Mouse (Mus musculus) embryonic facial prominence, embryonic 13.5 days (tissue): ENCODE results near the gene Clns1a. TPM values are rescaled to one million over a fixed set of nuclear protein-coding genes. Genes with fewer than 3 reads are reported as not detected.

Experiments used
- ATAC-seq: fragments of 200-750 bp; cut with Nextera tagmentation; 2 replicates; pipeline ENCODE4 v1.8.0; 2017; ENCODE audit warnings: low read depth; ENCODE audit not compliant: insufficient number of reproducible peaks, insufficient read depth, low FRiP score, low TSS enrichment
- H3K27ac ChIP-seq: fragments of 300-500 bp; sonication (generic); 2 replicates; pipeline ENCODE4 v1.5.1; 2015; ENCODE audit warnings: moderate library complexity, mild to moderate bottlenecking, inconsistent platforms
- H3K27me3 ChIP-seq: fragments of 300-500 bp; sonication (generic); 2 replicates; pipeline ENCODE4 v1.6.1; 2015; ENCODE audit warnings: mild to moderate bottlenecking, inconsistent platforms
- H3K36me3 ChIP-seq: fragments of 300-500 bp; sonication (generic); 2 replicates; pipeline ENCODE4 v1.6.1; 2015; ENCODE audit warnings: mild to moderate bottlenecking, inconsistent platforms
- H3K4me1 ChIP-seq: fragments of 300-500 bp; sonication (generic); 2 replicates; pipeline ENCODE4 v1.6.1; 2015; ENCODE audit warnings: inconsistent platforms
- H3K4me2 ChIP-seq: fragments of 300-500 bp; sonication (generic); 2 replicates; pipeline ENCODE4 v1.6.1; 2015; ENCODE audit warnings: moderate library complexity, mild to moderate bottlenecking, inconsistent platforms
- H3K4me3 ChIP-seq: fragments of 300-500 bp; sonication (generic); 2 replicates; pipeline ENCODE4 v1.5.1; 2015; ENCODE audit warnings: mild to moderate bottlenecking, inconsistent platforms
- H3K9ac ChIP-seq: fragments of 300-500 bp; sonication (generic); 2 replicates; pipeline ENCODE4 v1.6.1; 2015; ENCODE audit warnings: mild to moderate bottlenecking, inconsistent platforms
- H3K9me3 ChIP-seq: fragments of 300-500 bp; sonication (generic); 2 replicates; pipeline ENCODE4 v1.6.1; 2016; ENCODE audit warnings: inconsistent platforms
- WGBS: fragments of 180-500 bp; shearing (Covaris S2); methylation state at CpG from one replicate; pipeline ENCODE4 v1.1.7; 2015; ENCODE audit warnings: mixed read lengths; 5-methylcytosine and 5-hydroxymethylcytosine counted together
- polyA plus RNA-seq: library from polyadenylated mRNA; unstranded; fragments of >200 nt; fragmentation: Nextera tagmentation; extraction: Ambion mirVana; gene quantifications from 2 replicates; pipeline ENCODE4 v1.2.1, GENCODE M21; 2015

Gene Clns1a
- polyA plus RNA-seq, 1 experiment from 2014 or later, result 223 TPM

GRCm38 (mm10) chr7:97707809-97708208 is 11.4 kb downstream of the Clns1a start:
- 86% methylated on average over 5 of the region's 5 CpGs for WGBS
- no peaks in the 10 kb centered on the region for H3K4me1 ChIP-seq
- H3K36me3 ChIP-seq, result peaks cover 32% of the 10 kb centered on the region
- no peak overlapping the region for H3K4me2 ChIP-seq
- H3K27me3 ChIP-seq, result no peaks in the 10 kb centered on the region
- no peak for ATAC-seq
- no peaks in the 10 kb centered on the region for H3K9me3 ChIP-seq
- H3K27ac ChIP-seq, result no peak overlapping the region
- no peak overlapping the region for H3K4me3 ChIP-seq
- no peak overlapping the region for H3K9ac ChIP-seq

- ATAC-seq, result no peak
- WGBS, result 81% methylated on average over 3 of the region's 3 CpGs
- no peaks in the 10 kb centered on the region for H3K9me3 ChIP-seq
Measured at GRCm38 (mm10) chr7:97709204-97709603, 12.8 kb downstream of the Clns1a start.

GRCm38 (mm10) chr7:97714651-97715050 is 18.2 kb downstream of the Clns1a start:
- Histone ChIP-seq H3K4me1 (no peaks in the 10 kb centered on the region), H3K9me3 (peaks cover 7% of the 10 kb centered on the region; the same call in 1 of the 2 replicates), H3K9ac (no peak overlapping the region), H3K27me3 (no peaks in the 10 kb centered on the region), H3K36me3 (peaks cover 80% of the 10 kb centered on the region), H3K4me3 (no peak overlapping the region), H3K27ac (no peak overlapping the region), H3K4me2 (no peak overlapping the region)
- no peak for ATAC-seq
- 92% methylated on average over 5 of the region's 5 CpGs for WGBS

More at GRCm38 (mm10) chr7:97709204-97709603, 12.8 kb downstream of the Clns1a start:
- H3K4me2 ChIP-seq, result no peak overlapping the region
- H3K4me3 ChIP-seq, result no peak overlapping the region
- H3K9ac ChIP-seq, result no peak overlapping the region
- no peaks in the 10 kb centered on the region for H3K27me3 ChIP-seq
- no peaks in the 10 kb centered on the region for H3K4me1 ChIP-seq
- peaks cover 42% of the 10 kb centered on the region for H3K36me3 ChIP-seq
- H3K27ac ChIP-seq, result no peak overlapping the region

- Histone ChIP-seq H3K4me3 (no peak overlapping the region), H3K9me3 (peaks cover 7% of the 10 kb centered on the region; the same call in 1 of the 2 replicates), H3K27ac (no peak overlapping the region), H3K36me3 (peaks cover 84% of the 10 kb centered on the region), H3K4me1 (no peaks in the 10 kb centered on the region), H3K4me2 (no peak overlapping the region), H3K9ac (no peak overlapping the region), H3K27me3 (no peaks in the 10 kb centered on the region)
- no peak for ATAC-seq
- WGBS, result 96% methylated on average over 1 of the region's 1 CpGs
Measured at GRCm38 (mm10) chr7:97717326-97717725, 20.9 kb downstream of the Clns1a start.

GRCm38 (mm10) chr7:97719078-97719477 is 22.6 kb downstream of the Clns1a start:
- Histone ChIP-seq H3K9me3 (peaks cover 7% of the 10 kb centered on the region; the same call in 1 of the 2 replicates), H3K36me3 (peaks cover 76% of the 10 kb centered on the region), H3K4me3 (no peak overlapping the region), H3K27me3 (no peaks in the 10 kb centered on the region), H3K4me1 (no peaks in the 10 kb centered on the region), H3K9ac (no peak overlapping the region), H3K4me2 (no peak overlapping the region), H3K27ac (no peak overlapping the region)
- 78% methylated on average over 5 of the region's 5 CpGs for WGBS
- no peak for ATAC-seq

- no peak for ATAC-seq
- Histone ChIP-seq H3K4me1 (no peaks in the 10 kb centered on the region), H3K4me2 (no peak overlapping the region), H3K9ac (no peak overlapping the region), H3K4me3 (no peak overlapping the region), H3K27ac (no peak overlapping the region), H3K27me3 (no peaks in the 10 kb centered on the region), H3K36me3 (peaks cover 67% of the 10 kb centered on the region), H3K9me3 (peaks cover under 1% of the 10 kb centered on the region; the same call in 1 of the 2 replicates)
- 81% methylated on average over 5 of the region's 5 CpGs for WGBS
Measured at GRCm38 (mm10) chr7:97720109-97720508, 23.7 kb downstream of the Clns1a start.

GRCm38 (mm10) chr7:97722278-97722918 is 26.0 kb downstream of the Clns1a start:
- Histone ChIP-seq H3K36me3 (peaks cover 59% of the 10 kb centered on the region), H3K27ac (no peak overlapping the region), H3K4me1 (no peaks in the 10 kb centered on the region), H3K9me3 (no peaks in the 10 kb centered on the region), H3K4me3 (no peak overlapping the region), H3K27me3 (no peaks in the 10 kb centered on the region), H3K4me2 (no peak overlapping the region), H3K9ac (no peak overlapping the region)
- 90% methylated on average over 7 of the region's 7 CpGs for WGBS
- no peak for ATAC-seq

GRCm38 (mm10) chr7:97723646-97724538 is 27.5 kb downstream of the Clns1a start:
- peaks cover 50% of the 10 kb centered on the region for H3K36me3 ChIP-seq
- no peak for ATAC-seq
- 83% methylated on average over 11 of the region's 11 CpGs for WGBS

GRCm38 (mm10) chr7:97725401-97725800 is 29.0 kb downstream of the Clns1a start:
- H3K9ac ChIP-seq, result no peak overlapping the region
- no peaks in the 10 kb centered on the region for H3K4me1 ChIP-seq
- H3K9me3 ChIP-seq, result no peaks in the 10 kb centered on the region
- H3K4me2 ChIP-seq, result no peak overlapping the region
- no peak overlapping the region for H3K27ac ChIP-seq
- H3K36me3 ChIP-seq, result peaks cover 34% of the 10 kb centered on the region
- H3K27me3 ChIP-seq, result no peaks in the 10 kb centered on the region
- H3K4me3 ChIP-seq, result no peak overlapping the region
- ATAC-seq, result no peak
- 92% methylated on average over 6 of the region's 6 CpGs for WGBS

More at GRCm38 (mm10) chr7:97723646-97724538, 27.5 kb downstream of the Clns1a start:
- Histone ChIP-seq H3K27ac (no peak overlapping the region), H3K9ac (no peak overlapping the region), H3K4me3 (no peak overlapping the region), H3K4me1 (no peaks in the 10 kb centered on the region), H3K4me2 (no peak overlapping the region), H3K27me3 (no peaks in the 10 kb centered on the region), H3K9me3 (no peaks in the 10 kb centered on the region)

GRCm38 (mm10) chr7:97726080-97726479 is 29.6 kb downstream of the Clns1a start:
- Histone ChIP-seq H3K4me2 (no peak overlapping the region), H3K27ac (no peak overlapping the region), H3K27me3 (no peaks in the 10 kb centered on the region), H3K36me3 (peaks cover 28% of the 10 kb centered on the region), H3K9me3 (no peaks in the 10 kb centered on the region), H3K9ac (no peak overlapping the region), H3K4me1 (no peaks in the 10 kb centered on the region), H3K4me3 (no peak overlapping the region)
- WGBS, result 89% methylated on average over 7 of the region's 7 CpGs
- no peak for ATAC-seq

- no peaks in the 10 kb centered on the region for H3K4me1 ChIP-seq
- no peaks in the 10 kb centered on the region for H3K9me3 ChIP-seq
- H3K36me3 ChIP-seq, result peaks cover 27% of the 10 kb centered on the region
- no peak overlapping the region for H3K4me3 ChIP-seq
- no peak overlapping the region for H3K4me2 ChIP-seq
- H3K27me3 ChIP-seq, result no peaks in the 10 kb centered on the region
- no peak overlapping the region for H3K27ac ChIP-seq
- H3K9ac ChIP-seq, result no peak overlapping the region
- no peak for ATAC-seq
- WGBS, result 81% methylated on average over 7 of the region's 7 CpGs
Measured at GRCm38 (mm10) chr7:97726778-97727177, 30.3 kb downstream of the Clns1a start.
